ENCODE assay signal across 16 mouse cellular contexts in genomic region chr10:96901150-96901549, GRCm38 (mm10).
"Had no signal": no experiment of that assay in that cellular context is flagged by ENCODE, and none has a peak within 500 bp of the region (broad histone marks: within the 10 kb centered on the region; RNA-seq: fewer than 3 reads in every experiment).

No protein-coding gene starts in this region.

- H3K4me2 ChIP-seq: lung, embryonic 14.5 days; midbrain, embryonic 12.5 days; neural tube, embryonic 13.5 days; neural tube, embryonic 15.5 days; stomach, embryonic 15.5 days had no signal

- H3K27ac ChIP-seq: liver, embryonic 14.5 days; midbrain, embryonic 10.5 days; midbrain, embryonic 12.5 days; neural tube, embryonic 13.5 days; neural tube, embryonic 15.5 days; stomach, embryonic 15.5 days; stomach, postnatal 0 days had no signal

- H3K4me1 ChIP-seq: midbrain, embryonic 10.5 days; midbrain, embryonic 12.5 days; neural tube, embryonic 13.5 days; neural tube, embryonic 15.5 days; stomach, embryonic 15.5 days had no signal

- DNase-seq: lung, adult 18-20 months; lung, embryonic 14.5 days; lung, postnatal 4 days; midbrain, embryonic 14.5 days; right cerebral cortex, postnatal 14 days; thymus, adult 2 months; thymus, postnatal 25 days had no signal

- H3K9ac ChIP-seq: liver, embryonic 14.5 days; lung, embryonic 14.5 days; midbrain, embryonic 12.5 days; neural tube, embryonic 13.5 days; neural tube, embryonic 15.5 days; stomach, embryonic 15.5 days had no signal

- H3K4me3 ChIP-seq: midbrain, embryonic 10.5 days; midbrain, embryonic 12.5 days; myocyte; neural tube, embryonic 13.5 days; neural tube, embryonic 15.5 days; stomach, embryonic 15.5 days had no signal

- H3K9me3 ChIP-seq: midbrain, embryonic 10.5 days; midbrain, embryonic 12.5 days; neural tube, embryonic 13.5 days; neural tube, embryonic 15.5 days; stomach, embryonic 15.5 days had no signal

- H3K36me3 ChIP-seq: midbrain, embryonic 10.5 days; midbrain, embryonic 12.5 days; neural tube, embryonic 13.5 days; neural tube, embryonic 15.5 days; stomach, embryonic 15.5 days had no signal

- H3K27me3 ChIP-seq: midbrain, embryonic 12.5 days; neural tube, embryonic 13.5 days; neural tube, embryonic 15.5 days; stomach, embryonic 15.5 days had no signal

- ATAC-seq: midbrain, embryonic 16.5 days had no signal
